Mouse (Mus musculus): ENCODE data around the gene Ror2. TPM values are rescaled to one million over a fixed set of nuclear protein-coding genes. Genes with fewer than 3 reads are reported as not detected.

Ror2 gene
- polyA plus RNA-seq, 1 experiment from 2014 or later = 18.1 TPM

DNA sequence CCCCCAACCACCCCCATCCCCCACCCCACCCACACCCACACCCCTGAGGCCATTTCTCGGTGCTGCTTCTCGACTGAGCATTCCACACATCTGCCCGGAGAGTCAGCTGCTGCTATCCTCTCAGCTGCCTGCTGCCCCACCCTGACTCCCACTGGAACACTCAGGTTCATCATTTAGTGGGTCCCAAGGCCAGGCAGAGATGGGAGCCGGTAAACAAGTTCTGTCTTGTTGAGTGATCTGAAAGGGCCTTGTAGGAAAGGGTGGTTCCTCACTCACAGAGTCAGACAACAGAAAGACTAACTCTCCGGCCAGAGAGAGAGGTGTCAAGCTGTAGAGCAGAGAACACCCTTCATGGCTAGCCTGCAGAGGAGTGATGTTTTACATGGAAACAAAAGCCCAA is 155.9 kb downstream of the Ror2 start:
- WGBS = 81% methylated on average over 5 of the region's 5 CpGs
- peaks cover 8% of the 10 kb centered on the region; the same call in 1 of the 2 replicates for H3K4me1 ChIP-seq

DNA sequence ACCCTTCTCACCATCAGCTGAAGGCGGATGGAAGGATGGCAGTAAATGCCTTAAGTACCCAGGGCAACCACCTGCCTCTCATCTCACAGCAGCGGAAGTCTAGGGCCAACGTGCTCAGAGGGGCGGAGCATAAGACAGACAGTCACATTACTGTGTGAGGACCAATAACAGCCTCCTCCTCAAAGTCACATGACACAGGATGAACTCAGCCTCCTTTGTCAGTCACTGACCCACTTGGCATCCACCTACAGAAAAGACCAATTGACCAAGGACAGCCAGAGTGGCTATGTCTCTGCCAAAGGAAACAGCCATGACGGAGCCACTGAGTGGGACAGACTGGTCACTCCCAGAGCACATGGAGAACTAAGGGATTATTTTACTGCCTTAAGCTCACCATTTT is 160.3 kb downstream of the Ror2 start:
- DNase-seq (ENCODE audit: extremely low spot score, low spot score) = no peak
- WGBS = 87% methylated on average over 5 of the region's 5 CpGs
- H3K4me1 ChIP-seq = peaks cover 10% of the 10 kb centered on the region
- peaks cover 16% of the 10 kb centered on the region for H3K36me3 ChIP-seq (replicated peaks)
- no peak overlapping the region for H3K27ac ChIP-seq
- no peaks in the 10 kb centered on the region for H3K27me3 ChIP-seq (ENCODE audit: poor library complexity, severe bottlenecking)
- no peak overlapping the region for H3K4me3 ChIP-seq
- H3K9me3 ChIP-seq = no peaks in the 10 kb centered on the region

More for the DNA sequence above, 155.9 kb downstream of the Ror2 start:
- DNase-seq (ENCODE audit: extremely low spot score, low spot score) = no peak
- Histone ChIP-seq H3K36me3 (replicated peaks) (peaks cover 23% of the 10 kb centered on the region), H3K9me3 (no peaks in the 10 kb centered on the region), H3K27ac (no peak overlapping the region), H3K27me3 (ENCODE audit: poor library complexity, severe bottlenecking) (no peaks in the 10 kb centered on the region), H3K4me3 (no peak overlapping the region)

DNA sequence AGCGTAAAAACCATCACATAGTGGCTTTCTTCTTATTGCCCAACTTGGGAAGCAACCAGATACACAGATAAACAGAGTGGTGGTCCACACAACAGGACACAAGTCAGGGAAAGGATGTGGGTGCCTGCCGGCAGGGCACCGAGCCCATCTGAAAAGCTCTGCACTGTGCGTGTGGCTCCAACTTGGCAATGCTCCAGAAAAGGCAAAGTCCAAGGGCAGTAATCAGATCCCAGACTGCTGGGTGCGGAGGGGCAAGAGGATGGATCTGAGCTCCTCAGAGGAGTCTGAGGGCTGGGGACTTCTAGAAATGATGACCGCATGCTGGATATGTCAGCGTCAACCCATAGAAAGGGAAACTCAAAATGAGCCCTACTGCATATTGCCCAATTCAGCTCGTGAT is 163.8 kb downstream of the Ror2 start:
- 95% methylated on average over 8 of the region's 8 CpGs for WGBS
- H3K9me3 ChIP-seq = no peaks in the 10 kb centered on the region
- H3K4me3 ChIP-seq = no peak overlapping the region
- DNase-seq (ENCODE audit: extremely low spot score, low spot score) = no peak
- no peak overlapping the region for H3K27ac ChIP-seq
- peaks cover 24% of the 10 kb centered on the region for H3K4me1 ChIP-seq
- peaks cover 27% of the 10 kb centered on the region for H3K36me3 ChIP-seq (replicated peaks)
- H3K27me3 ChIP-seq (ENCODE audit: poor library complexity, severe bottlenecking) = no peaks in the 10 kb centered on the region

DNA sequence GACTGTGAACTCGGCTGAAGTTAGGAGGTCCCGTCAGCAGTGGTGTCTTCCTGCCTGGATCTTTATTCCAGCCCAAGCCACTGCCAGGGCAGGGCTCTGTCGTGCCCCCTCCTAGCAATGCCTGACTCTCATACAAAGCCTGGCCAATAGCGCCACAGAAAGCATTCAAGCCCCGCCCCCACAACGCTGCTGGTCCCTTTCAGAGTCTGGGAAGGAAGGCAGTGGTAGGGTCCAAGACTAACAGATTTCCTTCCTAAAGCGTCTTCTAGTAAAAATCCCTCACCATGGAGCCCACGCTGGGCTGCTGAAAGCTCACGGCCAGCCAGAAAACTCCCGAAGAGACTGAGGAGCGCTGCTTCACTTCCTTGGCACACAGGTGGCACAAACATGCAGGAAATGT is 165.0 kb downstream of the Ror2 start:
- no peaks in the 10 kb centered on the region for H3K9me3 ChIP-seq
- H3K36me3 ChIP-seq (replicated peaks) = peaks cover 38% of the 10 kb centered on the region
- 28% methylated on average over 11 of the region's 11 CpGs for WGBS
- H3K4me3 ChIP-seq = peak overlapping the region; percentile 1; the same call in 1 of the 2 replicates
- H3K27ac ChIP-seq = peak overlapping the region; percentile 77
- no peaks in the 10 kb centered on the region for H3K27me3 ChIP-seq (ENCODE audit: poor library complexity, severe bottlenecking)
- DNase-seq (ENCODE audit: extremely low spot score, low spot score) = peak; percentile 52
- peaks cover 24% of the 10 kb centered on the region for H3K4me1 ChIP-seq

DNA sequence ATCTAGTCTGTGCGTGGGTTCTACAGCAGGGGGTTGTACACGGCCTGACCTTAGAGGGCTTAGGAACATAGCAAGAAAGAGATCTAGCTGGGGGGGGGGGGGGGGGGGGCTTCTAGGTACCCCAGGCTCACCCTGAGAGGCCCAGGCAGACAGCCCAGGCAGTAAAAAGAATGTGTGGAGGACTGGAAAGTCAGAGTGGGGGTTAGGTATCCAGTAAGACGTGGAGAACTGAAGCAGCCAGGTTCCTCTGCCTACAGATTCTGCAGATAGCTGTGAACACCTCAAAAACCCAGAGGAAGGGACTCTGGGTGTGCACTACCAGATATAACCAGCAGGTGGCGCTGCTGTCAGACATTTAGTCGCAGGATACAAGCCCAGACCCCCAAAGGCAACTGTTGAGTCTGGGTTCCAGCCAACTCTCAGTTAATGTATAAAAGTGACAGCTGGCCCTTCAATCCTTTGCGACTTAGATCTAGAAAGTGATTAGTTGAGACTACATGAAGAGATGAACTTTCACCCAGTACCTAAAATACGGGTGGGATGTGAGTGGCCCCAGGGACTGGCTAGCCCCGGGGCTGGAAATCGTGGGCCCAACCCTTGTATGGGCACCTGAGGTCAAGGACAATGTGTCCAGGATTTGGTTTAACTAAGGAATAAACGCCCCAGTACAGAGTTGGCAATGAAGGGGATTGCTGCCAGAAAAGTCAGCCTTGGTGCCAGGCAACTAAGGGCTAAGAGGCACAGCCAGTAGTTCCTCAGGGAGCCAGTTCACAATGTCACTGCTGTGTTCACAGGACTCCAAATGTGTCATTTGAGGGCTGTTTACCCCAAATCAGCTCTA is 166.1 kb downstream of the Ror2 start:
- no peaks in the 10 kb centered on the region for H3K27me3 ChIP-seq (ENCODE audit: poor library complexity, severe bottlenecking)
- WGBS = 35% methylated on average over 10 of the region's 10 CpGs
- peak; percentile 89 for DNase-seq (ENCODE audit: extremely low spot score, low spot score)
- H3K9me3 ChIP-seq = no peaks in the 10 kb centered on the region
- no peak overlapping the region for H3K4me3 ChIP-seq
- H3K27ac ChIP-seq = 0 out of 2 replicates have a peak overlapping the region, but pooled peaks have one; percentile 8
- H3K36me3 ChIP-seq (replicated peaks) = peaks cover 39% of the 10 kb centered on the region
- peaks cover 24% of the 10 kb centered on the region for H3K4me1 ChIP-seq

DNA sequence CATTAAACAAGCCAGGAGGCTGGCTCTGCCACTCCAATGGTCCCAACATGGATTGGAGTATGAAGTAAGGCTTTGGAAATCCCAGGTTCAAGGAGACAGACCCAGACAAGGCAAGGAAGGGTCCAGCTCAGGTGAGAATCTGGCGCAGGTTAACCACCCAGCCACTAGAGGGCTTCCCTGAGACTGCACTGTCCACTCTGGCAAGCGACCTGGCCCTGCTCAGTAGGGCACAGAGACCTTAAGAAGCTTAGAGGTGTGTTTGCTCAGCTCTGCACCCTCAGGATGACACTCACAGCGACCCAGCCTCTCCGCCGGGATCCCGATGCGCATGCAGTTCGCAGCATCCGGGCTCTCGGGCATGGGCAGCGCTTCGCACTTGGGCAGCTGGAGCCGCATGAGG is 167.5 kb downstream of the Ror2 start:
- Histone ChIP-seq H3K4me1 (peaks cover 24% of the 10 kb centered on the region), H3K9me3 (no peaks in the 10 kb centered on the region), H3K27ac (no peak overlapping the region), H3K27me3 (ENCODE audit: poor library complexity, severe bottlenecking) (no peaks in the 10 kb centered on the region), H3K4me3 (no peak overlapping the region), H3K36me3 (replicated peaks) (peaks cover 39% of the 10 kb centered on the region)
- DNase-seq (ENCODE audit: extremely low spot score, low spot score) = no peak
- WGBS = 81% methylated on average over 13 of the region's 13 CpGs

DNA sequence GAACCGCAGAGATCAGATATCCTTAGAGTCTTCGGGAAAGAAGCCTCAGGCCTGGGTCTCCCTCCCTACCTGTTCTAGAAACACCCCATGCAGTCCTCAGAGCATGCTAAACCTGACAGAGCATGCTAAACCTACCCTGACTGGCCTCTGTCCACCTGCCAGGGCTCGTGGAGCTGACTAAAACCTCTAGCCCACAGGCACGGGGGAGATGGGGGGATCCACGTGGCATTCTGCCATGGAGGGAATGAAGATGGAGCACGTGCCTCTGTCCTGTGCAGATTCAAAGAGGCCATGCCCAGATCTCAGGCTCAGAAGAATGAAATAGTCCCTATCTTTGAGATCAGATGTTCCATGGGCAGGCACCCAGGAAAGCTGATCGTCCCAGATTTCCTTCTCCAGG is 168.0 kb downstream of the Ror2 start:
- no peak for DNase-seq (ENCODE audit: extremely low spot score, low spot score)
- WGBS = 95% methylated on average over 7 of the region's 7 CpGs
- Histone ChIP-seq H3K4me1 (peaks cover 24% of the 10 kb centered on the region), H3K27ac (no peak overlapping the region), H3K9me3 (no peaks in the 10 kb centered on the region), H3K4me3 (no peak overlapping the region), H3K36me3 (replicated peaks) (peaks cover 43% of the 10 kb centered on the region), H3K27me3 (ENCODE audit: poor library complexity, severe bottlenecking) (no peaks in the 10 kb centered on the region)

DNA sequence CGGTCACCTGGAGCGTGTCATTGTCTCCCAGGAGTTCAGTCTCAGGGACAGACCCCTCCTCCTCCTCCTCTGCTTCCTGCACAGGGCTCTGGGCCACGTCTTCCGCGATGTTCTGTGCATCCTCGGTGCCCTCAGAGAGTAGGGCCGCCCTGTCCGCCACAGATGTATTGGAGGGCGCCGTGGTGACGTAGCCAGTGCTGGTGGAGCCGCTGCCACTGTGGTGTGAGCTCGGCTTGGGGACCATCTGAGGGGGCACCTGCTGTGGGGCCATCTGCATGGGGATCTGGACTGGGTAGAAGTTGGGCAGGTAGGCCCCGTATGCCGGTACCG is 175.7 kb downstream of the Ror2 start:
- Histone ChIP-seq H3K4me3 (no peak overlapping the region; the same call in 1 of the 2 replicates), H3K4me1 (peaks cover 8% of the 10 kb centered on the region), H3K27ac (peak overlapping the region; percentile 63; the same call in 1 of the 2 replicates), H3K9me3 (no peaks in the 10 kb centered on the region), H3K36me3 (replicated peaks) (peaks cover 32% of the 10 kb centered on the region), H3K27me3 (ENCODE audit: poor library complexity, severe bottlenecking) (no peaks in the 10 kb centered on the region)
- WGBS = 85% methylated on average over 16 of the region's 16 CpGs
- DNase-seq (ENCODE audit: extremely low spot score, low spot score) = no peak

DNA sequence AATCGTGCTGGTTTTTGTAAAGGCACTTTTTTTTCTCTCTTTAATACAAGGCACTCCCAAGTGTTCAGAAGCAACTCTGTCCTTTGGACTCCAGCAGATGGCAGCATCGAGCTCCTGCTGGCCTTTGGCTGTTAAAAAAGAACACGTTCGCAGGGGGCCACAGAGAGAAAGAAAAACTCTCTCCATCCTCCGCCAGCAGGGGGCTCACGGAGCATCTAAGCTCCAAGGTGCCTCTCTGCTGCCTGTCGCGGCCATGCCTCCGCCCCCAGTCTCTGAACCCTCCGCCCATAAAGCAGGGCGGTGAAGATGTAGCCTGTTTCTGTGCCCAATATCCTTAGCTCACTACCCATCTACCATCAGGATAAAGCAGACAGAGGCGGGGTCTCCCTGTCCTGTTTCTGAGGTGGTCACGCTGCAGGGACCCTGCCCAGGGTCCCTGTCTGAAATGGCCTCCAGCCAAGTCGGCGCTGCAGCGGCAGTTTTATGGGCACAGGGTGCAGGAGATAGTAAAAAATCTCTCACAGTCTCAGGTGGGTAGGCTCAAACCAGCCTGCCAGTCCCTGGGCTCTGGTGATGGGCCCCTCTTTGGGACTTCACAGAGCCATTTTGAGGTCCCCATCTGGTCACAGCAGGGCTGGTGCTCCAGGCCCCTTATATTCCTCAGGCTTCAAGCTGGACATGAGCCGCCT is 176.2 kb downstream of the Ror2 start:
- H3K4me3 ChIP-seq = peak overlapping the region; percentile 31
- H3K27me3 ChIP-seq (ENCODE audit: poor library complexity, severe bottlenecking) = no peaks in the 10 kb centered on the region
- H3K27ac ChIP-seq = peak overlapping the region; percentile 63
- H3K36me3 ChIP-seq (replicated peaks) = peaks cover 32% of the 10 kb centered on the region
- peak; percentile 91 for DNase-seq (ENCODE audit: extremely low spot score, low spot score)
- H3K9me3 ChIP-seq = no peaks in the 10 kb centered on the region
- 29% methylated on average over 17 of the region's 17 CpGs for WGBS
- H3K4me1 ChIP-seq = peaks cover 8% of the 10 kb centered on the region

DNA sequence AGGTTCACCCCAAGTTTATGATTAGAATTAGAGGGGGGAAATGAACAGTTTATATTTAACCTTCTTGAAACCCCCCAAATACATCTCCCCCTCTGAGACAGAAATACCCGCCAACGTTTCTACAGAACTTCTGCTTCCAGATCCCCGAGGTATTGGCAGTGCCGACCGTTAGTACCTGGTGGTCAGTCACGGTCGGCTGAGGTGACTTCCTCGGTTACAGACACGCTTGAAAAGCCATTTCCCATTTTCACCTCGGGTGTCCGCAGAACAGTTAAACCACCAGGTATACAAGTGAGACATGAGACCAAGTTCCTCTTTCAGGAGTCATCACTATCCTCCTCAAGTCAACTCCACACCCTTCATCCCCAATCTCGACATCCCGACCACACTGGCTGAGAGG is 179.2 kb downstream of the Ror2 start:
- Histone ChIP-seq H3K4me1 (peaks cover 8% of the 10 kb centered on the region), H3K9me3 (no peaks in the 10 kb centered on the region), H3K4me3 (no peak overlapping the region), H3K27ac (no peak overlapping the region), H3K36me3 (replicated peaks) (peaks cover 18% of the 10 kb centered on the region), H3K27me3 (ENCODE audit: poor library complexity, severe bottlenecking) (no peaks in the 10 kb centered on the region)
- DNase-seq (ENCODE audit: extremely low spot score, low spot score) = no peak
- WGBS = 88% methylated on average over 13 of the region's 13 CpGs

DNA sequence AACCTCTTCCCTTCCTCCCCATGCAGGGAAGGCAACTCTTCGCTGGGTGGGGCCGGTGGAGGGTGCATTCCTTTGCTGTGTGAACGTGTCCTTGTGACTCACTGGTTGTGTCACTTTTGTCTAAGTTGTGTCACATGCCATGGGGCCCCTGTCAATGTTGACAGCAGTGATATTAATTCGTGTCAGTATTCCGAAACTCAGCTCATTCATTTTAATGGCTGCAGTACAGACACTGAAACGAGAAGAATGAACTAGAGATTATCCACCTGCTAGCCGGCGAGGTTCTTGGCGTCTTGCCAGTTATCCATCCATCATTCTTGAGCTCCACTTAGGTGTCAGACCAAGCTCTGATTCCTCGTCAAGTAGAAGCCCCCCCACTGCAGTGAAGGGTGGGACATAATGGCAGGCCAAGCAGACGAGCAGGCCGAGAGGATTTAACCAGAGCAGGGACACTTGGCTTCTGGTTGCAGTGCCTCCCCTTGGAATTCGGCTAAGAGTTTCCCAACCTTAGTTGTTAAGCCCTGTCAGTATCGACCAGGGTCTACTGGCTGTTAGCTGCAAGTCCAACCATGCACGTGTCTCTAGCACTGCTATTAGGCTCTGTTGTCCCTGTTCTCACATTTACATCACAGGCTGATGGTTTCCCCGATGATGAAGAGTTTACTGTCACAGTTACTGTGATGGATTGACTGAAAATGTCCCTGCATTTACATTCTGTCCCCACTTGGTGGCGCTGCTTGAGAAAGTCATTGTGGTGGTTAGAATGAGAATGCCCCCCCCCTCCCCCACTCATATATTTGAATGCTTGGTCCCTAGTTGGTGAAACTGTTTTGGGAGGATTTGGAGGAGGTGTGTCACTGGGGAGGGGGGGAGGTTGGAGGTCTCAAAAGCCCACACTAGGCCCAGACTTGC is 185.9 kb downstream of the Ror2 start:
- Histone ChIP-seq H3K27ac (no peak overlapping the region), H3K9me3 (no peaks in the 10 kb centered on the region), H3K27me3 (ENCODE audit: poor library complexity, severe bottlenecking) (peaks cover 4% of the 10 kb centered on the region; the same call in 1 of the 2 replicates), H3K4me3 (no peak overlapping the region), H3K36me3 (replicated peaks) (no peaks in the 10 kb centered on the region), H3K4me1 (peaks cover 7% of the 10 kb centered on the region; the same call in 1 of the 2 replicates)
- 75% methylated on average over 17 of the region's 17 CpGs for WGBS
- no peak for DNase-seq (ENCODE audit: extremely low spot score, low spot score)

DNA sequence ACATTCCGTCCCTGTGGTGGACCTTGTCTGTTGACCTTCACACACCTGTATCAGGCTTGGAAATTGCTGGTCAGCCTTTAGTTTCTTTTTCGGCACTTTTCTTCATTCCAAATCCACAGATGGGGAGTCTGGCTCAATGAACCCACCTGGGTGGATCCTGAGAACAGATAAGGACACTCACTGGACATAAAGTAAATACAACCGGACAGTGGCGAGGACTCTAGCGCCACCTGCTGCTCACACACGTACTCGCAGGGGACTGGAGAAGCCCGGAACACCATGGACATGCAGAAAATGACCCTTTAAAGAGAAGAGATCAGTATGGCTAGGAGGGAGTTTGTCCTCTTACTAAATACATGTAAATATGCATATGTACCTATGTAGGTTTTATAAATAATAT is 189.3 kb downstream of the Ror2 start:
- peaks cover 9% of the 10 kb centered on the region for H3K4me1 ChIP-seq
- no peaks in the 10 kb centered on the region for H3K9me3 ChIP-seq
- H3K27me3 ChIP-seq (ENCODE audit: poor library complexity, severe bottlenecking) = peaks cover 4% of the 10 kb centered on the region; the same call in 1 of the 2 replicates
- H3K4me3 ChIP-seq = no peak overlapping the region
- H3K36me3 ChIP-seq (replicated peaks) = no peaks in the 10 kb centered on the region
- H3K27ac ChIP-seq = no peak overlapping the region
- 23% methylated on average over 8 of the region's 8 CpGs for WGBS
- DNase-seq (ENCODE audit: extremely low spot score, low spot score) = peak; percentile 66

Measured in forebrain, embryonic 10.5 days (tissue).